Mouse (Mus musculus) testis, postnatal 10 days (tissue): ENCODE data around the gene Dglucy.

ENCODE experiments used
- DNase-seq: peaks from one replicate; pipeline ENCODE4 v3.0.0; 2021; ENCODE audit warnings: low spot score

Dglucy gene

GRCm38 (mm10) chr12:100878556-100878955 lies 99.7 kb downstream of the Dglucy start:
- DNase-seq = no peak

- DNase-seq = no peak
Measured at GRCm38 (mm10) chr12:100883168-100883567, 104.3 kb downstream of the Dglucy start.

- DNase-seq = no peak
Measured at GRCm38 (mm10) chr12:100885585-100885984, 106.7 kb downstream of the Dglucy start.

- DNase-seq = no peak
Measured at GRCm38 (mm10) chr12:100886877-100887276, 108.0 kb downstream of the Dglucy start.

GRCm38 (mm10) chr12:100887801-100888258 lies 109.0 kb downstream of the Dglucy start:
- DNase-seq = no peak

- DNase-seq = no peak
Measured at GRCm38 (mm10) chr12:100890548-100890947, 111.7 kb downstream of the Dglucy start.

GRCm38 (mm10) chr12:100895504-100895903 lies 116.6 kb downstream of the Dglucy start:
- no peak for DNase-seq

GRCm38 (mm10) chr12:100896661-100897060 lies 117.8 kb downstream of the Dglucy start:
- DNase-seq = no peak

GRCm38 (mm10) chr12:100897736-100898650 lies 119.1 kb downstream of the Dglucy start:
- DNase-seq = no peak

GRCm38 (mm10) chr12:100899111-100899640 lies 120.3 kb downstream of the Dglucy start:
- DNase-seq = no peak

GRCm38 (mm10) chr12:100900901-100901300 lies 122.0 kb downstream of the Dglucy start:
- no peak for DNase-seq

- no peak for DNase-seq
Measured at GRCm38 (mm10) chr12:100901386-100901785, 122.5 kb downstream of the Dglucy start.

- no peak for DNase-seq
Measured at GRCm38 (mm10) chr12:100903761-100904160, 124.9 kb downstream of the Dglucy start.

GRCm38 (mm10) chr12:100906861-100907260 lies 128.0 kb downstream of the Dglucy start:
- no peak for DNase-seq

GRCm38 (mm10) chr12:100907598-100908297 lies 128.9 kb downstream of the Dglucy start, which contains the start of gene Gpr68:
Gene Gpr68, minus strand, starts transcription at chr12:100908198.
- DNase-seq = peak; percentile 59

GRCm38 (mm10) chr12:100908298-100909034 lies 129.6 kb downstream of the Dglucy start:
- no peak for DNase-seq

GRCm38 (mm10) chr12:100909765-100910164 lies 130.9 kb downstream of the Dglucy start:
- DNase-seq = no peak

GRCm38 (mm10) chr12:100910731-100911130 lies 131.9 kb downstream of the Dglucy start:
- no peak for DNase-seq

- no peak for DNase-seq
Measured at GRCm38 (mm10) chr12:100924646-100925339, 145.9 kb downstream of the Dglucy start.

GRCm38 (mm10) chr12:100925644-100926619 lies 147.1 kb downstream of the Dglucy start:
- peak; percentile 68 for DNase-seq
